Mouse (Mus musculus) MN1 (cell line): Measurements from ENCODE around the gene Cemip2.

Source experiments
- DNase-seq: peaks from one replicate; pipeline ENCODE4 v3.0.0-alpha.2; 2016; ENCODE audit warnings: low spot score

Gene Cemip2

DNA sequence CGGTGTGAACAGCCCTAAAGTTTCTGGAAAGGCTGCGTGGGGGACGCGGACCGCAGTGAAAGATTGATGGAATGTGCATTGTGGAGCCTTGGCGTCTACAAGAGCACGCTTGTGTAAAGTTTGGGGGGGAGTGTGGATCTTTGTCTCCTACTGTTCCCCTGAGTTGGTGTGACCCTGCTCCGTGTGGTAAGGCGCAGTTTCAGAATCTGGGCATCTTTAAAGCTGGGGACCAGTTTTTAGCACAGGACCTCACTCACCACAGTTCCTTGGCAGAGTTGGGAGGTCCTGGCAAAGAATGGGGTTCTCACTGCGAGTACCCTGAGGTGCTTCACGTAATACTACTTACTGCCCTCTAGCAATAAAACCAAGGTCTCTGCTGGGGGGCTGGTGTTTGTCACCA lies 964 bp downstream of the Cemip2 start:
- no peak for DNase-seq

DNA sequence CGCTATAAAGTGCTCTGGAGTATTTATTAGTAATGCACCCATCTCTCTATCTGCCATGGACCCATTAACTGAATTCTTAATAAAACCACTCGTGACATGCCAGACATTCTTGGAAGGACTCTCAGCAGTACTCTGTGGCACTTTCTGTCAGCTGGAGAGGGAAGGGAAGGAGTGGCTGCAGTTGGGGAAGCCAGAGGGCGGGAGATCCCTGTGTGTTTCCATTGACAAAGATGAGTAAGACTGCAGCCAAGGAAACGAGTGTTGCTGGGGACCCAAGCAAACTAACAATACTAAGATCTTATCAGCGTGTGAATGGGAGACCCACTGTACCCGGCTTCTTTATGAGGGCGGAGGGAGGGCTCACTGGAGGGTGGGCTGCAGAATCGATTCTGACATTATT lies 2.5 kb downstream of the Cemip2 start:
- DNase-seq: no peak

DNA sequence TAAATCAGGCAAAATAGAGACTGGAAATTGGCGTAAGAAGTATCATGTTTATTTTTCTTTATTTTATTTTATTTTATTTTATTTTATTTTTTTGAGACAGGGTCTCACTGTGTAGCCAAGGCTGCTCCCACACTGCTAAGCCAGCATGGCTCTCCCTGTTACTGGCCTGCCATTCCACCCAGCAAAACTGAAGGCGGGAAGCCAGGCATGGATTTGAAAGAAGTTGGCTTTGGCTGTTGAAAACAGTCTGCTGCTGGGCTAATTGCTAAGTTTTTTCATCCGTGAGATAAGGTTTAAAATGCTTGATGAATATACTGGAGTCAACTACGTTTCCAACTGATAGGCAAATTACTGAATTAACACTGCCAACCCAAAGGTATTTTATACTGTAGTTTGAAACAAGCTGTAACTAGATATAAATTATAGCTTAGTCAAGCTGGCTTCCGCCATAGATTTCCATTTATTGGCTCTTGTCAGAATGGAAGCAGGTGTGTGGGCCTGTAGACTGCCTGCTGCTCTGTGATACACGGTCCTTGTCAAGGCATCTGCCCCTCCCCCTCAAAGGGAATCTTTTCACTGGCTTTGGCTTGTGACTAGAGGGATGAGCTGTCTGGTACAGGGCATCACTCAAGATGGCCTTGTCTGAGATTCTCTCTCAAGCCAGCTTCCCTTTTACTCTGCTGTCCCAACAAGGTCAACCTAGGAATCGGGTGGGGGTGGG lies 3.1 kb downstream of the Cemip2 start:
- DNase-seq: no peak

DNA sequence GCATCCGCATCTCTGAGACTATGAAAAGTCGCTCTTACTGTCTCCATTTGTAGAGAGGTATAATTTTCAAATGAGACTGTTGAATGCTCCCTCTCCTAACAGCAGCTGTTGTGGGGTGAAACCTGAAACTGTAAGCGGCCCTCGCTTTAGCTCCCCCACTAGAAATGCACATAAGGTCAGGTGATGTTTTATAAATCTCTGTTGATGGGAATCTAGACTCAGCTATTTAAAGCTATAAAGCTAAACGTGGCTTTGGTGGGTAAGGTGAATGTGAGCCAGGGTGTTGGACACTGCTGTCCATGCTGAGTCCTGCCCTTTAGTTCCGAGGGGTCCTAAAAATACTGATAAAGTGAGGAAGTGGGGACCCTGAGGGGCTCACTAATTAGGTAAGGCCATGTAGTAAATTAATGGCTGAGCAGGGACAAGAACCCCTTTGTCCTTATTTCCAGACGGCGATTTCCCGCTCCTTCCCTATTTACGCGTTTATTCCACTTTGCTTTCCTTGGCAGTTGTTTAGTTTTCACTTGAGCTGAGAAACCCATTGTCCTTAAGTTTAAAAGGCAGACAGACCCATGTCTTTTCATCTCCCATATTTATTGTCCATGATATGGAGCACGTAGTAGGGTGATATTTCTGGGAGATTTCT lies 3.8 kb downstream of the Cemip2 start:
- DNase-seq: no peak

DNA sequence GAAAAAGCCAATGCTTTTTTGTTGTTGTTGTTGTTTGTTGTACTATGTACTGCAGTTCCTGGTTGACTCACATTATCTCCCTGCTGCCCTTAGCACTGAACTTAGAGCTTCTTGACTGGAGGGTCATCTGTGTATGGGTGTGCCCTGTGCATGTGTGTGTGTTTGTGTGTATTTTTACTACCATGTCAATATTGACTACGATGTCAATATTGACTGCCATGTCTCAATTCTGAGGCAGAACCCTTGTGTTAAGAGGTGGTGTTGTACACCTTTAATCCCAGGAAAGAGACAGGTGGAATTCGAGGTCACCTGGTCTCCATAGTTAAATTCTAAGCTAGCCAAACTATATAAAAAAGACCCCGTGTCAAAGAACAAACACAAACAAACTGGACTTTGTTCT lies 5.6 kb downstream of the Cemip2 start:
- DNase-seq: no peak

DNA sequence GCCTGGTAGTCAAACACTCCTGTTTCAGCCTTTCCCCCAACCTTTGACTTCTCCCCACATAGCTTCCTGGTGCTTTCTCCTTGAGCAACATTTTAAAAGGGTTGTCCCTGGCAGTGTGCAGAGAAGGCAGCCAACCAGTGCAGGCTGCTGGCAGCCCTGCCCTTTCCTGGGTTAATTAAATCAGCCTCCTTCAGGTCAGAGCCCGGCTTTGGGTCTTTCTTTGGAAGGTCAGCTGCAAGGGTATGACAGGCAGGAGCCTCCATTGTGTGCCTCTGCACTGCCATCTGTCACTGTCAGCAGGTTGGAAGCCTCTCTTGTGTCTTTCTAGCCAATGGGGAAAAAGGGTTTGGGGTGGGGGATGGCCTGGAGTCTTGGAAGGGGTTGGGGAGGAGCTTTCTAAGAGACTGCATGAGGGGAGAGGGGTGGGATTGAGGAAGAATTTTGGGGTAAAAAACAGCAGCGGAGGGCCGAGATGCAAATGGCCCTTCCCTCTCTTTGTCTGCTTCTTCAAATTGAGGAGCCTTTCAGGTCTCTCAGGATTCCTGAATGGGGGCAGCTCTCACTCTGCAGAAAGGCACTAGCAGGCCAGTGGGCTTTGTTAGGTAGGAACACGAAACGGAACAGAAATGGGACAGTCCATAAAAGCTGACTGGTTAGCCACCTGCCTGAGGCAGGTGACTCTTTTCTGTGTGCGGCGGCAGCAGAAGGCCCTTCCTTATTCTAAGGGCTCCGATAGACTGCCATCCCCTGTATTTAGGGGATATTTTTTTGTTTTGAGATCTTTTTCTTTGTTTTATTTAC lies 6.4 kb downstream of the Cemip2 start:
- peak; percentile 34 for DNase-seq

DNA sequence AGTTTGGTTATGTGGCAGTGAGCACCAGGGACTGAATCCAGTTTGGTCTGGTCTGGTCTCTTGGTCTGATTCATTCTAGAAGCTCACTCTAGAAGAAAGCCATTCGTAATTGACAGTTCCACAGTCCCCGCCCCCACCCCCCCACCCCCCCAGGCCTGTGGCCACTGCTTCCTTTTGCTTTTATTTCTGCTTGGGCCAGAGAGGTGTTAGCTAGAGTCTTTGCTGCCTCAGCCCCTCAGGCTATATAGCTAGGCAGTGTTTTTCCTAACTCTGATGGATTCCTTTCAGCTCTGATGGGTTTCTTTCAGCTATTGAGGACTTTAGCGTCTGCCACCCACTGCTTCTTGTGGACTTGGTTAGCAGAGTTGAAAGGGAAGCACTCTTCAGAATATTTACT lies 7.0 kb downstream of the Cemip2 start:
- DNase-seq: no peak

DNA sequence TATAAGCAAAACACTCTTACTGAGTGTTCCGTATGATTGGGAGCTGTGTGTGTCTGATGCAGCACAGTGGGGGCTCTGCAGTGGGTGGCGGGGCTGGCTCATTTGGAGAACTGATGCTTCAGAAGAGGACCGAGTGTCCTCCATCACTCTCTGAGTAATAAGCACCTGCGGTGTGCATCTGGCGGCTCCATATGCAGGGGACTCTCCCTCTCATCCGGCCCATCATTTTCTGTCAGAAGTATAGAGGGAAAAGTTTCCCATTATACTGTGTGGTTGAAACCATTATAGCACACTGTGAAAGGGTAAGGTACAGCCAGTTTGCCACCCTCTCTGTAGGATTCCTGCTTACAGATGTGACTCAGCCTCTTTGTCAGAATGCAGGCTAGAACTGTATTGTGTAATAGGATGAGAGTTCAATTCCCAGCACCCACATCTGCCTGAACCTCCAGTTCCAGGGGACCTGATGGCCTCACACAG lies 8.9 kb downstream of the Cemip2 start:
- DNase-seq: no peak

DNA sequence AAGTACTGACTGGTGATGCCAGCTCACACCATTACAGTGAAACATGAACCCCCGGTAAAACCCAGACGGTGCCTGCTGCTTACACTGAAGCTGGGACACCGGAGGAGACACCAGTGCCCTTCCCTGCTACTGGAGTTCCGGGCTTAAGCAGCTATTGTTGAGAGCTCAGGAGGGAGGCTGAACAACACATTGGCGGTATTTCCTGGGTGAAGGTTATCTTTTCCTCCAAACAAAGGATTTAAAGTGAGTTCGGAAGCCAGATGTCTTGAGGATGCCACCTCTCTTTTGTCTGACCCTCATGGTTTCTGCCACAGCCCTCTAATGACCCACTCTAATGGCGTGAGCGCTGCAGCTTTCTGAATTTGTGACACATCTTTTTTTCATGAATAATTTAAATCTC lies 10.9 kb downstream of the Cemip2 start:
- DNase-seq: no peak

DNA sequence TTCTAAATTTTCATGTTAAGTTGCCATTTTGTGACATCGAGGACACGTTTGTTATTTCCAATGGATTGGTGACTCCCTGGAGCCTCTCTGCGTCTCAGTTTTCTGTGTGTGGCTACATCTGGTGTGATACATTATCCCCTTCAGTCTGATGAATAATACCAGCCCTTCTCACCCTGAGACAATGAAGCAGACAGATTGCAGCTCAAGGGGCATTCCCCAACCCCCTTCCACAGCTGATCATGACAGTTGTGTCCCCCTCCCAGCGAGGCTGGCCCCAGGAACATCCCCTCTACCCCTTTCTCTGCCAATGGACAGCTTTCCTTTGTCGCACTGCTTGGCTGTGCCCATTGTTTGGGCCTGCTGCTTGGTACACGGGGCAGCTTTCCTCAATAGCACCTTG lies 11.5 kb downstream of the Cemip2 start:
- no peak for DNase-seq

DNA sequence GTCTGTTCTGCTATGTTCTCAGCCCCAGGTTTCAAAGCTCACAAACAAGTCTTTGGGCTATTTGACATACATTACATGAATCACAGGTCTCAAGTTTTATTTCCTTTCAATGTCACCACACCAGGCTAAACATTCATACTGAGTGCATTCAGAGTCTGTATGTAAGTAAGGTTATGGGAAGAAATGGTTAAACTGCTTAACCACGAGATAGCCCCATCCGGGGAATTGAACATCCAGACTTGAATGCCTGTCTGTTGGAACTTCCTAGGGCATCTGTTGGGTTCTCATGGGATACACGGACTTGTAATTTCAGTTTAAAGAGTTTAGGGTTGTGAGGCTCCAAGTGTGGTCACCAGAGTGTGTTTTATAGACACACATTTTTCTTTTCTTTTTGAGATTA lies 13.2 kb downstream of the Cemip2 start:
- no peak for DNase-seq

DNA sequence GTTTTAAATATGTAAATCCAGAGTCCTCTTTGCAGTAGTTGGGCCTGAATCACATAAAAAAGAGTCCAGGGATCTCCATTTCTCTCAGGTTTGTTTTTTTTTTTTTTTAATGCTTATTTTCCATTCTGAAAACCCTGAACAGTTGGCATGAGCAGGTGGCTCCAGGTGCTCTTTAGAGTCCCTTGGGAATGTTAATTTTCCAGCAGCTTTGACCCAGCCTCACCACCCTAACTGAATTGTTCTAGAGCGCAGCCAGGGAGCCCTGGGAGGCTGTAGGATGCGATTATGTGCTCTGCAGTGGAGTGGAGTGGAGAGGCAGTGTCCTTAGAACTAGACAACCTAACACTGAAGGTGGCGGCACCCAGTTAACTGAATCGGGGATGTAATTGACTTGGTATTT lies 13.7 kb downstream of the Cemip2 start:
- no peak for DNase-seq

DNA sequence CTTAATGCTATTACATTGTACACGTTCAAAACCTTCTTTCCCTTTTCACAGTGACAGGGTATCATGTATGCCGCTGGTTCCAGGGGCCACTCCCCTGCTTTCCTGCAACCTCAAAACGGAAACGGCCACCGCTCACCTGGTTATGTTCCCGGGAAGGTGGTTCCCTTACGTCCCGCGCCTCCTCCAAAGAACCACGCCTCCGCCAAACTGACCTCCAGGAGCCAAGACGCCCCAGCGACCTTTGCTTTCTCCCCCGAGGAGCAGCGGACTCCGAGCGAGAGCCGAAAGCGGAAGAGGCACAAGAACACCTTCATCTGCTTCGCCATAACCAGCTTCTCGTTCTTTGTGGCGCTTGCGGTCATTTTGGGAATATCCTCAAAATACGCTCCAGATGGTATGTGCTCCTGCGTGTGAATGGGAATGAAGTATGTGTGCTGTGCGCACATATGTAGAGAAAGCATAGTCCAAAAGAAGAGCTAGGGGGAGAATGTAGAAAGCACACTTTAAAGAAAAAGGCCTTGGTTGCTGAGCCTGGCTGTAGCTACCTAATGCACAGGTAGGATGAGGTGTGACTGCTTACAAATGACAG lies 14.5 kb downstream of the Cemip2 start:
- DNase-seq: no peak

DNA sequence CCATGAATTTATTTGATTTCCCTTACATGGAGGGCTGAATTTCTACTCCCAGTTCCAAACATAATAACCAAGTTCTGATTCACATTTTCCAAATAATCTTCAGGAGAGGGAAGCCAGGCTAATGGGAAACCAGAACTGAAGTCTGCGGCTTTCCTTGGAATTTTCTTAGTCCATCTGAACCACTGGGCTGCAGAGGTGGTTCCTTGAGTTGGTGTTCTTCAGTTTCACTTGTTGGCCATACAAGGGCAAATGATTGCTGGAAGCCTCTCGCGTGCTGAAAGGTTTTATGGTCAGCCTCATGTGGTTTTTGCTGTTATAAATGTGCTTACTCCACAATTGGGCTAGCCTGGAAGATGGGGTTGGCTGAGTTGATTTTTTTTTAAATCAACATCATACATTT lies 16.4 kb downstream of the Cemip2 start:
- no peak for DNase-seq

DNA sequence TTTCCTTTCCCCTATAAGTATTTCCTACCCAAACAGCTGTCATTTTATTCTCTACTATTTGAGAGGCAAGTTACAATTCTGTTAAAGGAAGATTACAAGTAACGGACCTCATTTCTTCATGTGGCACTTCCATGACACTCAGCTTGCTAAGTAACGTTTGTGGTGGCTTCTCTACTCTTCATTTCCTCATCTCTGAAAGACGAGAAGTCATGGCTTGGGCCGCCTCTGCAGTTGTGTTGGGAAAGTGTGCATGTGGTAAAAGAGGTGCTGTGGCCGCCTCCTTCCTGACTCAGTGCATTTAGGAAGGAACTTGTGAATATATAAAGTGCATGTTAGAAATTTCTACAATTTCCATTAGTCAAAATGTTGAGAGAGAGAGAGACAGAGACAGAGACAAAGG lies 18.2 kb downstream of the Cemip2 start:
- DNase-seq: no peak

DNA sequence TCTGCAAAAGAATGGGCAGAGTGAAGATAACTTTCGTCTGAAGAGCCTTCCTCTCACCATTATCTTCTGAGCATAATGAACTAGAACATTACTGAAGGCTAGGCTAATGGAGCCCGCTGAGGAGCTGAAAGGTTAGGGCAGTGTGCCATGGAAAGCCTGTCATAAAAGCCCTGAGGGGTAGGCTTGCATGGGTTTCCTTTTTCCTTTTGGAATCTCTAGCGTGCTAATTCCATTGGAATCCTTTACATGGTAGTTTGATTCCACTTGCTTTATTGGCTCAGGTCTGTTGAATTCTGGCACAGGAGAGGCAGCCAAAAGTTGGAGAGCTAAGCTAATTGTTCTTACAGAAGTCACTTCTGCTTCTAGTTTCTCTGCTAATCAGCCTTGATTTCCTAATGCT lies 20.6 kb downstream of the Cemip2 start:
- DNase-seq: no peak

DNA sequence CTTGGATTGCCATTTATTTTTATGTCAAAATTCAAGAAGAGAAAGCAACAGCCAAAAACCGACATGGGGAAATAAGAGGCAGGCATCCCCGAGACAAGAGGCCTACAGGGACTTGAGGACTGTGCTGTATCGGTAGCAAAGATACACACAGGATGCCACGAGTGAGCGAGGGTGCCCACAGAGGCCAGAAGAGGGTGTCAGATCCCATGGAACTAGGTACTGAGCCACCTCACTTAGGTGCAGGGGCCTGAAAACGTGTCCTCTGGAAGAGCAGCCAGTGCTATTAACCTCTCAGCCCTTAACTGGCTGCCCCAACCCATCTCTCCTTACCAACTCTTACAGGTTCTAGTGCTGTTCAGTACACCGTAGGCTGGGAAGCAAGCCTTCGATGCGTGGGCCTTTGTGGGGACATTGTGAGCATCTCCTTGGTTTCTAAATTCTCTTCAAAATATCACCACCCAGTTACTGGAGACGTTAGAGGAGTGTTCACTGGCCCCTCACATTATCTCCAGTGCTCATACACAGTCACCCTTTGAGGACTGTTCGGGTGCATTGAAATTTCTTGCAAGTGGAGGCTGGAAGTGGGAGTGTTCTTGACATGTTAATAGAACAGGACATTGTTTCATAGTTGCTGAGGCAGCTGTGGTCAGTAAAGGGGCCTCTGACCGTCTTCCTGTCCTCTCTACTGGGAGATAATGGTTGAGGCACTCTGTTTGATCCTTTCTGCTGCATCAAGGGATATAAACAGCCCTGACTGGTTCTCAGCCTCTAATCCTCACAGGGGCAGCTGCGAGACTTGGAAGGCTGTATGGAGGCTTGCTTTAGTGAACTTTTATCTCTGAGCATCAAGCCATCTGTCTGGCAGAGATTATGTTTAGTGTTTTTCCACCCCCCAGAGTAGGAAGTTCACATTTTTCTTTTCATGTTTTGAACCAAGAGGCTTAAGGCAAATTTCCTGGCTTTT lies 21.6 kb downstream of the Cemip2 start:
- no peak for DNase-seq

DNA sequence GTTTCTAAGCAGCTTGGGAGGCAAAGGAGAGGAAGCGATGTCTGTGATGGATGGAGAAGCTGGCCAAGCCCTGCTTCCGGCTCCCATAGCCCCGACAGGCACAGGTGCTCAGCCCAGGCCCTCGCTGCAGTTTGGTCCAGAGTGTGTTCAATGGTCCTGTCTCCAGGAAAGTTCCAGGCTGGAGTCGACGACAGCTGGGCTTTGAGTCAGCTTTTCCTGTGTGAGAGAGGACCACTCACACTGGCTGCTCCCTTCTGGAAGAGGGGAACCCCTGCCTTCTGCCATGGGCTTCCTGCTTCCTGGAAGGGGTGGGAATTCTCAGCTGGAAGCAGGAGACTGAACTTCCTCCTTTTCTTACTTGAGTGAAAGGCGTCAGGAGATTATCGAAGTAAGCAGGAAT lies 26.3 kb downstream of the Cemip2 start:
- DNase-seq: no peak

DNA sequence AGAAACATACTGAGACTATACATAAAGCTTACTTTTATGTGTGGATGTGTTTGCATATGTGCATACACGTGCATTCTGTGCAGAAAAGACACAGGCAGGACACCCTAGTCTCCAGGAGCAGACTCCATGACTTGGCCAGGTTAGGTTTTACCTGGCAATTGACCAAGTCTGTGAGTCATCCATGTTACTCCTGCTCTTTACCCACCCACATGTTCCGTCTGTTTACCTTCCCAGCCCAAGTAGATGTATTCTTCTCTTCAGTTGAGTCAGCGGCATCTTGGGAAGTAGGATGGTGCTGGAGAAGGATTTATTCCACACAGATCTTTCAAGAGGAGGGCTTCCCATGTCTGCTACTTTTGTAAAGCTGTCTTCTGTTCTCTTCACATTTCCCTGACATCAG lies 27.2 kb downstream of the Cemip2 start:
- DNase-seq: peak; percentile 25

DNA sequence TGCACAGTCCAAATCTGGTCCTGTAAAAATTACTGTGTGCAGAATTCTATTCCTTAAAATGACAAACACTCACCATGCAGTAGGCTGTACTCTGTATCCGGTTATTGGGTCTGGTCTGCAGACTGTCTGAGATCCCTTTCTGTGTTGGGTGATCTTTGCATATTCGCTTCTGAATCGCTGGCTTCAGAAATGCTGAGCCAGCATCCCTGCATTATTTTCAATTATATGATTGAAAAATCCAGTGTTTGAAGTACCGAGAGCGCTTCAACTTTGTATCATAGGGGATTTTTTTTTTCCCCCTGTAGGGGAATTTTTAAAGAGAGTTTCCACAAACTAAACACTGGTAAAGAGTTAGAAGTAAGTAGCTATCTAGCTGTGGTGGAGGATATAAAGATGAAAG lies 32.0 kb downstream of the Cemip2 start:
- no peak for DNase-seq

DNA sequence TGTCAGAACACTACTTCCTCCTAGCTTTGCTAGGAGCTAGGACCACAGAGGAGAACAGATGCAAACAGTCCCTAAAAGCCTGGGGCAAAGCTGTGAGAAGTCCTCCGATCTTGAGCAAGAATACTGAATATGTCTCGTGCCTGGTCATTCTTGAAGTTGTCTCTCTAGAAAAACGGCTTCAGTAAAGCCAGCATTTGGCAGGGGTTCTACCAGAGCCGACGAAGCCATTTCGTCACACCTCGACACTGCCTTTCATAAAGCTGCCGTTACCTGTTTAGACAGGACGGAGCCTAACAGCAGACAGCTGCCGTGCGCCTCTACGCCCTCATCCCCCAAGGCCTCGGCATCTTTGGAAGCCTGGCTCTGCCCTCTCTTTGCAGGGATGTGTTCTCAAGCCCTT lies 35.4 kb downstream of the Cemip2 start:
- no peak for DNase-seq
